Mouse (Mus musculus) heart, adult 8-10 months (tissue): ENCODE measurements at regions not wholly inside any gene's neighbourhood (a gene's known extent, or its start where the extent isn't known, plus 50 kb on each side); places are given as distances from the start of the nearest gene placed in this dataset.

Experiments used
- DNase-seq: peaks from one replicate; pipeline ENCODE4 v3.0.0; 2022; ENCODE audit warnings: low spot score

- DNase-seq = no peak
These were observed 77.1 kb upstream of the Nck2 start for GRCm38 (mm10) chr1:43367151-43367895.

- DNase-seq = no peak
These were observed 72.5 kb upstream of the Nck2 start for GRCm38 (mm10) chr1:43371863-43372262.

DNA sequence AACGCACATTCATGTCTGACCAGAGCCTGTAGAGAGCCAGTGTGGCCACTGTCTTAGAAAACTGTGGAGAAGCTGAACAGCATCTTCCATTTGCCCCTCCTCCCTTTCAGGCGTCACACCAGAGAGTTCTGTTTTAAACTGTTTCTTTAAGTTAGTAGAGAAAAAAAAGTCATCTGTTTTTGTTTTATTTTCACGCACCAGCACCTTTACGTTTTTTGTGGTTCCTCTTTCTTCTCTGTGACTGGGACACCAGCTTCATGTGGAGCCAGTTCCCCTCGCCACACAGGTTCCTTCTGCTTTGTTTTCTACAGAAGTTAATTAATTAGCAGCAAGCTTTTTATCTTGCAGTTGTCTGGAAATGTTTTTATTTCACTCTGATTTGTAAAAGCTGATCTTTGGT, 69.4 kb upstream of the Nck2 start:
- no peak for DNase-seq

DNA sequence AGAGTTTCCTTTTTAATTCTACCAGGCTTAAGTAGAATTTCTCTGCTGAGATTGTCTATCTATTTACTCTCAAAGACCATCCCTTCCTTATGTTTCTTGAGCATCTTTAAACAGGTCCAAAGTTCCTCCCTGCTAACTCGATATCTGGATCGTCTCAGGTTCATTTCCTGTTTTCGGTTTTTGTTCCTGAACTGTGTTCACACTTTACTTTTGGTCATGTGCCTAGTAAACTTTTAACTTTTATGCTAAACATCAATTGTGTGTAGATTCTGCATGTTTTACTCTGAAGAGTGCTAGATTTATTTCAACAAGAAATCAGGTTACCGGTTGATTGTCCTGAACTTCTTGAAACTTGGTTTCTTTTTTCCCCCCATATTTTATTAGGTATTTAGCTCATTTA, 68.5 kb upstream of the Nck2 start:
- DNase-seq = no peak

- DNase-seq = no peak
These were observed 66.7 kb upstream of the Nck2 start for GRCm38 (mm10) chr1:43377491-43378263.

DNA sequence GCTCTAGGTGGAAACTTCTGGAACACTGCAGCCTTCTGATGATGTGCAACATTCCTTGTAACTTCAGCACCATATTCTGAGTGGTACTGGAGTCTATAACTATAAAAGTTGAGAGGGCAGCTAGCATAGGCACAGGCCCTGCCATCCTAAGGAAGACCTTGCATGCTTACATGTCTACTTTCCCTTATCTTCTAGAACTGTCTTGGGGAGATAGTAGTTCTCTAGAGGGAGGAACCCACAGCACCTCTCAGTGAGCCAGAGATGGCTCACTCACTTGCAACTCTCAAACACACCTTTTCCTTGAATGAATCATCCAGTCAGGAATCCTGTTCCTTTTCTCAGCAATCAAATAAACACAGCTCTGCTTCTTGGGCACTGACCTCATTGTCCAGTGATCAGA, 59.4 kb upstream of the Nck2 start:
- no peak for DNase-seq

DNA sequence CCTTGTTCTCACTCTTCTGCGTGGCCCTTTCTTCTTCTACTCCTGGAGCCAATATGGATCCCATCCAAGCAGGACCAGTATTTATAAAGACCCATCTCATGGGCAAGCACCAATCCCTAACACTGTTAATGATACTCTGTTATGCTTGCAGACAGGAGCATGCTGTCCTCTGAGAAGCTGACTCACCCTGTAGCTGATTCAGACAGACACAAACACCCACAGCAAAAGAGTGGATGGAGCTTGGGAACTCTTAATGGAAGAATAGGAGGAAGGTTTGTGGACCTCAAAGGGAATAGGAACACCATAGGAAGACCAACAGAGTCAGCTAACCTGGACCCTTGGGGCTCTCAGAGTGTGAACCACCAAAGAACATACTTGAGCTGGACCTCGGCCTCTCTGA, 50.3 kb upstream of the Nck2 start:
- DNase-seq = no peak
